Mouse (Mus musculus) layer of hippocampus, postnatal 36 days (tissue): ENCODE results near the gene Eml3. TPM values are rescaled to one million over a fixed set of nuclear protein-coding genes. Genes with fewer than 3 reads are reported as not detected.

Experiments used
- DNase-seq, 2 experiments: peaks; one replicate each; pipeline ENCODE4 v3.0.0; 2022
- total RNA-seq, 2 experiments: library from RNA; stranded (reverse); gene quantifications; 2 replicates each; pipeline ENCODE4 v1.2.3; 2021

Eml3 gene
- total RNA-seq, 2 experiments from 2014 or later, result 10.9 to 11.8 TPM

- DNase-seq, result no peak
These were observed 10.4 kb upstream of the Eml3 start for GRCm38 (mm10) chr19:8919000-8919399.

DNA sequence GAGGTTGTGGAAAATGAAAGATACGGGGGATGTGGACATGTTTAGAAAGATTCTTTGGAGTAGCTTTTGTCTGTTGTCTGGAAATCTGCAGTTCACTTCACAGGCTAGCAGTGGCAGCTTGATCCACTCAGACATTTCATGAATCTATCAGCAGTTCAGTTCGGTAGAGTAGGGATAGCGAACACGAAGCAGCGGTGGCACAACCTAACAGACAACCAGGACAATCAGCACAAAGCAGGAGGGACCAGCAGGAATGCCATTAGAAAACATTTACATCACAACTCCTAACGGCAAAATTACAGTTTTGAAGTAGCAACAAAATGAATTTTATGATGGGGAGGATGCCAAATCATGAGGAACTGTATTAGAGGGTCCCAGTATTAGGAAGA, 9.7 kb upstream of the Eml3 start:
- no peak for DNase-seq

- peak; percentile 92 to 94 for DNase-seq
These were observed 9.1 kb upstream of the Eml3 start, which contains the start of gene B3gat3 for GRCm38 (mm10) chr19:8920073-8920736. Gene B3gat3 (plus strand): TSS chr19:8920374.

DNA sequence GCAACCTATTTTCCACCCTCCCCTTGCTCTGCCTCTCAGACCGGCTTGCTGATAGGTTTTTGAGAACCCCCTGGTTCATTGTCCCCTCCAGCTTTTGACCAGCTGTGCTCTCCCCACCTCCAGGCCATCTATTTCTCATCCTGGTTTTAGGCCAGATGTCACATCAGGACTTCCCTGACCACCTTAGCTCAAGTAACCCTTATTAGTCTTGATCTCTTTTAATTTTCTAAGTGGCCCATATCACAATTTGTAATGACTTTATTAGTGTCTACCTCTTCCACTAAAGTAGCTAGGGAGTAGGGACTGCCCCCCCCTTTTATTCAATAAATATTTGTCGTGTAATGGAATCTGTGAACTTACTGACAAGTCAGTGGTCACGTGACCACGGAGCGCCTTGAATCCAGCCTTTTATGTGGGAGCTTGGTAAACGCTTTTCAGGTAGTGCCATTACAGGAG, 8.5 kb upstream of the Eml3 start:
- DNase-seq, result no peak

GRCm38 (mm10) chr19:8921741-8922140, 7.6 kb upstream of the Eml3 start:
- no peak for DNase-seq

GRCm38 (mm10) chr19:8926766-8927165, 2.6 kb upstream of the Eml3 start:
- no peak for DNase-seq

GRCm38 (mm10) chr19:8927891-8928525, 1.3 kb upstream of the Eml3 start:
- DNase-seq, result no peak

DNA sequence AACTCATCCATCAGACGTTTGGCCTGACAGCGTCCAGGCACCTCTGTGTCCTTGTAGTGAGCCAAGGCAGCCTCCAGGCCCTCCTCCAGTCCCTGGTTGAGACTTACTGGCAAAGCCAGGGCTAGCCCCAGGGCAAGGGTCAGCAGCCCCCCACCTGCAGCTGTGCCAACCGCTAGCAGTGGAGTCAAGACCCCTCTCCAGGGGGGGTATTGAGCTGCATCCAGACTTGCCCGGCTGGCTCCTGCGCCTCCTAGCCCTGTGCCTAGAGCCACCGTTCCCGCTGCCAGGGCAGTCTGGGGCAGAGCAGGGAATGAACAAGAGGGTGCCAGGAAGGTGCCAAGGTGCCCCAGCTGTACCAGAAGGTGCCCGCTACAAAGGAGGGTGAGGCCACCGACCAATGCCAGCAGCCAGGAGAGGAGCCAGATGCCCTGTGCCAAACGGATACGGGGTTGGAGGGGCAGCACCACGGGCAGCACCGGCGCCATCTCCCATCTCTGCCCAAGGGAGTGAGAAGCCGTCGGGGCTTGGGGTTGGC, 596 bp upstream of the Eml3 start:
- DNase-seq, result no peak

- no peak for DNase-seq
These were observed 765 bp downstream of the Eml3 start for GRCm38 (mm10) chr19:8930117-8930516.

DNA sequence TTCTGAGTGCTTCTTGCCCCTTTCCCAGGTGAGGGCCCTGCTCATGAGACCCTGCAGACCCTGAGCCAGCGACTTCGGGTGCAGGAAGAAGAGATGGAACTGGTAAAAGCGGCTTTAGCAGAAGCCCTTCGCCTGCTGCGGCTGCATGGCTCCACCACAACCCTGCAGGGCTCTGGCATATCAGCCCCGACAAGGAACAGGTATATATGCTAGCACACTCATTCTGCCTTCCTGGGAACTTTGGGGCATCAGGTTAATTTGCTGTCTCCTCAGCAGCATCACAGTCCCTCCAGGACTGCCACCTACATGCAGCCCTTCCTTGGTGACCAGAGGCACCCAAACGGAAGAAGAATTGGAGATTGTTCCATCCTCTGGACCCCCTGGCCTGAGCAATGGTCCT, 1.4 kb downstream of the Eml3 start:
- DNase-seq, result no peak

- DNase-seq, result no peak
These were observed 7.4 kb downstream of the Eml3 start for GRCm38 (mm10) chr19:8936736-8937135.

GRCm38 (mm10) chr19:8940526-8941133, 11.3 kb downstream of the Eml3 start:
- DNase-seq, result no peak

DNA sequence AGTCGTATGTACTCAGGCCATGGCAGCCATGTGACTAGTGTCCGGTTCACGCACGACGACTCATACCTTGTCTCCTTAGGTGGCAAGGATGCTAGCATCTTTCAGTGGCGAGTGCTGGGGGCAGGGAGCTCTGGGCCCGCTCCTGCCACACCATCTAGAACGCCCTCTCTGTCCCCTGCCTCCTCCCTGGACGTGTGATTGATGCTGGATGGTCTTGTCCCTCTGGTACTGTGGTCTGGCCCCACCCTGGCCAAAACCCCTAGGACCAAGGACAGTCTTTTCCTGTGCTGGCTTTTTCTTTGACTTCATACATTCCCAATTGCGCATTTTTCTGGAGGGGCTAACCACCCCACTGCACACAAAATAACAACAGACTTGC, 11.8 kb downstream of the Eml3 start:
- DNase-seq, result no peak

DNA sequence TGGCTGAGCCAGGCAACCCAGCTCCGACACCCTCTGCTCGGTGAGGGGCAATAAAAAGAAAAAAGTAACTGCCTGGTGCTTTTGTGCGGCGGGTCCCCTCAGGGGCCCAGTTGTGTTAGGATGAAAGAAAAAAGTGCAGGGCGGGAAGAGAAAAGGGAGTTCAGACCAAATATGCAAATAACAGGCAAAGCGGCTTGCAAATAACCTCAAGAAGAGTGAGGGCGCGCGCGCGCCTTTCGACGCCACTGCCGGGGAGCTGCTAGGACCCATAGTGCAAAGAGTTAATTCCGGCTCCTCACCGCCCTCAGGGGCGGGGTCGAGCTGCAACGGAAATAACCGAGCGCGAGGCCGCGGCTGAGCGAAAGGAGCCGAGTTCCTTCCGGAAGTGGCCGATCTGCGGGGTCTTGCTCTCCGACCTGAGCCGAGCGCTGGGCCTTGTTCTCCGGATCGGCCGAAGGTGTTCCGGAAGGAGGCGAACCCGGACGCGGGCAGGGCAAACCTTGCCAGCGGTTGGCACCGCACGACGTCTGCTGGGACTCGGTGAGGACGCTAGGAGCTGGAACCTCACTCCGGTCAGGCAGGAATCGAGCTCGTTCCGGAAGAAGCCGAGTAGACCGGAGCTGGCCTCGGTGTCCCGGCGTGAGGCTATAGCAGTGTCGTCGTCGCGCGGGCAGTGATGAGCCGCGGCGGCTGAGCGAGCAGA, 12.3 kb downstream of the Eml3 start, which contains the start of gene Mta2:
Mta2 (plus strand) TSS at position 361 of the 703 bp plus-strand sequence.
- peak; percentile 91 to 93 for DNase-seq

DNA sequence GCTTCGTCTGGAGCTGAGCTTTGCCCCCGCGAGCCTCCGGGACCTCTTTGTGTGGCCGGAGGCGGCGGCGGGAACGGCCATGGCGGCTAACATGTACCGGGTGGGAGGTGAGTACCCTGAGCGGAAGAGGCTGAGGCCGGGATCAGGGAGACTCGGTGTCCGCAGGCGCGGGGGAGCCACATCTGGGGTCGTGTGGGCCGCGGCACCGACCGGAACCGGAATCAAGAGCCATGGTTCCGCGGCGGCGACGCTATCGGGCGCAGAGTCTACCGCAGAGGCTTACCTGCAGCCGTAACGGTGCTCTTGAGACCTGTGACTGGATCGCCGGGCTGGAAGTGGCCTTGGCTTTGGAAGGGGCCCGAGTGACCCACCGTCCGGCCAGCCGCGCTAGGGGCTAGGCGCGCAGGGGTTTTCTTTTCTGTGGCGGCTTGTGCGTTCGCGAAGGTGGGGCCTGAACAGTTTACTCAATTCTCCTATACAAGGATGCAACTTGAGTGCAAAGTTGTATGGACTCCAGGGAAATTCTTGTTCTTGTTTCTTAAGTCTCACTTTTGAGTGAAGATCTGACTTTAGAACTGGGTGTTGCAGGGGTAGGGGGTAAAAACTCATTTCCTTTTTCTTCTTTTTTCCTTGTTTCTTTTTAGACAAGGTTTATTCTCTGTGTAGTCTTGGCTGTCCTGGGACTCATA, 13.1 kb downstream of the Eml3 start:
- no peak for DNase-seq

DNA sequence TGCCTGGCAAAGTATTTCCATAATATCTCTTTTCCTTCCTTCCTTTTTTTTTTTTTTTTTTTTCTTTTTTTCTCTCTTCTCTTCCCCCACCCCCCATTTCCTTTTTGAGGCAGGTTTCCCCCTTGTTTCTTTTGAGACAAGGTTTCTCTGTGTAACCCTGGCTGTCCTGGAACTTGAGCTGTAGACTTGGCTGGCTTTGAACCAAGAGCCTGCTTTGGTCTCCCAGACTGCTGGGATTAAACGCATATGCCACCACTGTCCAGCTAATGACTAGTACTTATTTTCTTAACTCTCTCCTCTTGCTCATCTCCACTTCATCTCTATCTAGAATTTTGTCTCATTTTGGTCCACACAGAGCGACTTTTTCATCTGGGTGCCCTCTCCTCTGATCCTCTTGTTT, 13.7 kb downstream of the Eml3 start:
- DNase-seq, result no peak

GRCm38 (mm10) chr19:8944062-8944461, 14.7 kb downstream of the Eml3 start:
- DNase-seq, result no peak

DNA sequence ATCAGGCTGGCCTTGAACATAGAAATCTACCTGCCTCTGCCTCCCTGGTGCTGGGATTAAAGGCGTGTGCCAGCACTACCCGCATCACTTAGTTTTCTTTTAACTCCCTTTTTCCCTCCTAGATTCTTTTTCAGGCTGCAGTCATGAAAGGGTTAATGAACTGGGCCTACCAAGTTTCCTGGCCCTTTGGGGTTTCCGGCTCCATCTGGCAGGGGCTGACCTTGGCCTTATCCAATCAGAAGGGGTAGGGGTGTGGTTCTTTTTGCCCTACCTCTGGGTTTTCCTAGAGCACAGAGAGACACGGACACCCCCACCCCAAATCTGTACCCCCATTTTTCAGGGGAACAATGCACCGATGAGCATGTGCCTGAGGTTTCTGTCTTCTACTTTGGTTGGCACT, 15.4 kb downstream of the Eml3 start:
- no peak for DNase-seq

GRCm38 (mm10) chr19:8945251-8945650, 15.9 kb downstream of the Eml3 start:
- DNase-seq, result no peak

- DNase-seq, result no peak
These were observed 17.6 kb downstream of the Eml3 start for GRCm38 (mm10) chr19:8946929-8947328.

DNA sequence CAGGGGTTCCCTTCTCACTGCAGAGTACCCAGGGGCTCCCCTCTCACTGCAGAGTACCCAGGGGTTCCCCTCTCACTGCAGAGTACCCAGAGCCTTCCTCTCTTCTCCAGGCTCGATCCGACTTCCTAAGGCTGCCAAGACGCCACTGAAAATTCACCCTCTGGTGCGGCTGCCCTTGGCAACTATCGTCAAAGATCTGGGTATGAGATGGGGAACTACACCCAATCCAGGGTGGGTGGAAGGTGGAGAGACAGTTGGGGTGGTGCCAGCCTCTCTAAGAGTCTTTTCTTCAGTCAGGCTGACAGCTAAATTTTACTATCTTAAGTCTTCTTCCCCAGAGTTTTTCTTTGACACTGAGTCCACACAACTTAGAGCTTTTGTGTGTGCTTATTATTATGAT, 20.8 kb downstream of the Eml3 start:
- DNase-seq, result no peak

- DNase-seq, result no peak
These were observed 22.9 kb downstream of the Eml3 start for GRCm38 (mm10) chr19:8952241-8952640.
